Mouse (Mus musculus) neutrophil, adult 59 days (primary cell): Measurements from ENCODE around the gene Smok2b. TPM values are rescaled to one million over a fixed set of nuclear protein-coding genes. Genes with fewer than 3 reads are reported as not detected.

ENCODE experiments used
- total RNA-seq, 2 experiments: library from RNA; stranded (reverse); gene quantifications; 1 replicate in 1 of 2; 2 replicates in 1 of 2; pipeline ENCODE4 v1.2.4; 2023

Gene Smok2b
- total RNA-seq = not detected

DNA sequence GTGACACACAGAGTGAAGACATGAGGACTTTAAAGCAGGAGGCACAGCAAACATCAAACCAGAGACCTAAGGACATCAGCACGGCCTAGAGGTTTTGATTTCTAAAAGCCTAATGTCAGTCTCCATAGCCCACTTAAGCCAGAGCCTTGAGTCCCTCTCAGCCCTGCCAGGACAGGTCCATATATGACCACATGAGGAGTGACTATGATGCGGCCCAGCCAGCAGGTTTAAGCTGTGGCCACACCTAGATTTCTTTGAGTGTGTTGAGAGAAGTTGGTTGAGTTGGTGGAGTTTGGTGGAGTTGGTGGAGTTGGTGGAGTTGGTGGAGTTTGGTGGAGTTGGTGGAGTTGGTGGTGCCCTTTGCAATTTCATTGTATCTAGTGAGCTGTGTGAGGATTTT is at the start of gene Smok2b:
Gene Smok2b (plus strand): TSS at position 301 of the 400 bp plus-strand sequence.

DNA sequence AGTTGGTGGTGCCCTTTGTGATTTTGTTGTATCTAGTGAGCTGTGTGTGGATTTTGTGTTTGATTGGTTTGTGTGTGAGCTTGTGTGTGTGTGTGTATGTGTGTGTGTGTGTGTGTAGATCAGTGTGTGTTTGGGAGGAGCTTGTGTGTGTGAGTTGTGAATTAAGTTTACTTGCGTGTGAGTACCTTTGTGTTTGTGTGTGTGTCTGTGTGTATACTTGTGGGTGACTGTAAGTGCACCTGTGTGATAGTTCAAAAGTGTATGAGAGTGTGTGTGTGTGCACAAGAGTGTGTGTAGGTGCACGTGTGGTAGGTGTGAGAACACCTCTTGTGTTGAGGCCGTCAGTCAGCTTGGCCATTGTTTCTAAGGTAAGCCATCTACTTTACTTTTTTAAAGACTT is 9.2 kb upstream of the Smok2b start, which contains the start of gene Smok2a:
Gene Smok2a (plus strand): TSS at position 301 of the 400 bp plus-strand sequence.

Other genes starting within 250 kb of the Smok2b start
- 10 to 100 TPM; 64.7 to 72.5 TPM for gene Wtap, start 236.1 kb upstream of the Smok2b start, total RNA-seq
- 10 to 100 TPM; 39.6 to 54.0 TPM for gene Sod2, start 223.4 kb upstream of the Smok2b start, total RNA-seq
- gene Gpr31b, start 178.0 kb upstream of the Smok2b start, total RNA-seq = under 1 TPM; 0.44 to 0.53 TPM
- gene Tcp10b, start 169.2 kb upstream of the Smok2b start, total RNA-seq = not detected
- gene Unc93a, start 98.4 kb upstream of the Smok2b start, total RNA-seq = under 1 TPM; 0.22 to 0.71 TPM
- gene Smok2a, start 9.1 kb upstream of the Smok2b start, total RNA-seq = not detected
- gene Tcp10c, start 124.3 kb downstream of the Smok2b start, total RNA-seq = not detected